In the genomic region with DNA sequence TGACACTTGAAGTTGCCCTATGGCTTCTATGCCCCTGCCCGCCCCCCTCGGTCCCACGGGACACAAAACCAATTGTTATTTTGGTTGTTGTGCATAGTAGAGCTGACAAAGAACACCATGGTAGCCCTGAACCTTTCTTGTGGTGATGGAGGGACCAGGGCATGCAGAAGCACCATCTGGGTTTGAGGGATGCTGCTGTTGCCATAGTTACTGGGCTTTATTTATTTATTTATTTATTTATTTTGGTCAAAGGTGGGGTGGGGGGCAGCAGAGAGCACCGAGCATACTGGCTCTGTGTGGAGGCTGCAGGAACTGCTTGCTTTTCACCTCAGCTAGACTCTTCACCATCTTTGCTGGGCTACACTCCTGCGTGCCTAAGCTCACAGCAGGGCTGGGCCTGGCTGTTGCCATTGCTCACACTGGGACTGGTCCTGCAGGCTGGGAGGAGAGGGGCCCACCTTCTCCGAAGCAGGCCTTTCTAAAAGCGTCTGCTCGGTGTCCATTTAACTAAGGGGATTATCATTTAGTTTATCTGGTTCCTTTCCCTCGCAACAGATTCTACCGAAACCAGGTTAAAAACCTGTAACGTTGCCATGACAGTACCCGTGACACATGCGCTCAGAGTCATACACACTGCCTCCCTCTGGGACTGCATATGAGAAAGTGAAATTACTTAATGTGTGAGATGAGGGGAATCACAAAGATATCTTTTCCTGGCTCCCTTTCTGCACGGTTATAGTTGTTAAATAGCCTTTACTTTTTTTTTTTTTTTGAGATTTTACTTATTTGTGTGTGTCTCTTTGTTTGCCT, we compare ENCODE assay signal across 11 mouse cellular contexts.
DNase-seq lines count a peak whose midpoint lies in the region; ATAC-seq lines count a peak whose summit lies in the region.
"Had no signal": no experiment of that assay in that cellular context is flagged by ENCODE, and none has a peak within 500 bp of the region (broad histone marks: within the 10 kb centered on the region; RNA-seq: fewer than 3 reads in every experiment).

No protein-coding gene starts in this region.

- intact Hi-C loops in heart, postnatal 36 days (cut with DNase I): no loop called here

- H3K27me3 ChIP-seq in heart, embryonic 15.5 days: no peaks in the 10 kb centered on the region
- no peaks in the 10 kb centered on the region for H3K27me3 ChIP-seq in embryonic facial prominence, embryonic 12.5 days
- H3K27me3 ChIP-seq in hindbrain, embryonic 12.5 days: no peaks in the 10 kb centered on the region
- H3K27me3 ChIP-seq in midbrain, embryonic 13.5 days: no peaks in the 10 kb centered on the region
- H3K27me3 ChIP-seq: CH12.LX; limb, embryonic 15.5 days had no signal

- H3K27ac ChIP-seq in heart, embryonic 15.5 days: peak overlapping the region; percentile 84
- no peak overlapping the region for H3K27ac ChIP-seq in embryonic facial prominence, embryonic 12.5 days
- peak overlapping the region; percentile 64; the same call in 1 of the 2 replicates for H3K27ac ChIP-seq in hindbrain, embryonic 12.5 days
- peak overlapping the region; percentile 68 for H3K27ac ChIP-seq in midbrain, embryonic 13.5 days
- H3K27ac ChIP-seq: limb, embryonic 15.5 days had no signal

- H3K9ac ChIP-seq in heart, embryonic 15.5 days: no peak overlapping the region
- H3K9ac ChIP-seq in embryonic facial prominence, embryonic 12.5 days: no peak overlapping the region
- no peak overlapping the region; the same call in 1 of the 2 replicates for H3K9ac ChIP-seq in hindbrain, embryonic 12.5 days
- no peak overlapping the region for H3K9ac ChIP-seq in midbrain, embryonic 13.5 days (replicated peaks)
- H3K9ac ChIP-seq: limb, embryonic 15.5 days had no signal

- no peak for ATAC-seq in heart, embryonic 15.5 days (replicated peaks; ENCODE audit: insufficient number of reproducible peaks, insufficient read depth, low FRiP score, low read depth)
- 0 out of 2 replicates have a peak, but pooled peaks have one; percentile 35 for ATAC-seq in embryonic facial prominence, embryonic 12.5 days (ENCODE audit: insufficient number of reproducible peaks, insufficient read depth, low FRiP score, low TSS enrichment)
- ATAC-seq in hindbrain, embryonic 12.5 days (ENCODE audit: low FRiP score): peak; percentile 27; the same call in 1 of the 2 replicates
- peak; percentile 73 for ATAC-seq in midbrain, embryonic 13.5 days
- no peak for ATAC-seq in monocyte, adult 5-6 weeks (replicated peaks; ENCODE audit: insufficient number of reproducible peaks, low FRiP score, low TSS enrichment, poor library complexity, severe bottlenecking)

- no peak overlapping the region for H3K4me3 ChIP-seq in heart, embryonic 15.5 days
- no peak overlapping the region for H3K4me3 ChIP-seq in embryonic facial prominence, embryonic 12.5 days
- H3K4me3 ChIP-seq in hindbrain, embryonic 12.5 days: no peak overlapping the region
- H3K4me3 ChIP-seq in midbrain, embryonic 13.5 days (replicated peaks): no peak overlapping the region
- H3K4me3 ChIP-seq: limb, embryonic 15.5 days; myocyte had no signal

- H3K4me2 ChIP-seq in heart, embryonic 15.5 days: peak overlapping the region; percentile 49; the same call in 1 of the 2 replicates
- H3K4me2 ChIP-seq in embryonic facial prominence, embryonic 12.5 days (replicated peaks): no peak overlapping the region
- H3K4me2 ChIP-seq in hindbrain, embryonic 12.5 days (replicated peaks): no peak overlapping the region
- H3K4me2 ChIP-seq in midbrain, embryonic 13.5 days (replicated peaks): no peak overlapping the region
- H3K4me2 ChIP-seq: limb, embryonic 15.5 days had no signal

- no peaks in the 10 kb centered on the region for H3K9me3 ChIP-seq in heart, embryonic 15.5 days (replicated peaks)
- H3K9me3 ChIP-seq in embryonic facial prominence, embryonic 12.5 days: no peaks in the 10 kb centered on the region
- no peaks in the 10 kb centered on the region for H3K9me3 ChIP-seq in hindbrain, embryonic 12.5 days (replicated peaks)
- H3K9me3 ChIP-seq in midbrain, embryonic 13.5 days: no peaks in the 10 kb centered on the region
- H3K9me3 ChIP-seq: limb, embryonic 15.5 days had no signal

- WGBS in heart, embryonic 15.5 days: 73% methylated on average over 14 of the region's 14 CpGs
- WGBS in embryonic facial prominence, embryonic 12.5 days: 71% methylated on average over 14 of the region's 14 CpGs
- WGBS in hindbrain, embryonic 12.5 days: 63% methylated on average over 14 of the region's 14 CpGs
- WGBS in midbrain, embryonic 13.5 days: 38% methylated on average over 14 of the region's 14 CpGs

- peaks cover 66% of the 10 kb centered on the region for H3K4me1 ChIP-seq in heart, embryonic 15.5 days (replicated peaks)
- H3K4me1 ChIP-seq in embryonic facial prominence, embryonic 12.5 days: peaks cover 3% of the 10 kb centered on the region; the same call in 1 of the 2 replicates
- H3K4me1 ChIP-seq in hindbrain, embryonic 12.5 days: peaks cover 40% of the 10 kb centered on the region
- peaks cover 49% of the 10 kb centered on the region for H3K4me1 ChIP-seq in midbrain, embryonic 13.5 days (replicated peaks)

- DNase-seq in heart, postnatal 36 days: no peak
- DNase-seq in frontal cortex, postnatal 10 days (ENCODE audit: low spot score in 2 of 2): no peak
- no peak for DNase-seq in layer of hippocampus, adult 8-10 months (ENCODE audit: low spot score in 2 of 2)

- no peaks in the 10 kb centered on the region for H3K36me3 ChIP-seq in heart, embryonic 15.5 days
- H3K36me3 ChIP-seq in embryonic facial prominence, embryonic 12.5 days: no peaks in the 10 kb centered on the region
- no peaks in the 10 kb centered on the region for H3K36me3 ChIP-seq in hindbrain, embryonic 12.5 days
- no peaks in the 10 kb centered on the region for H3K36me3 ChIP-seq in midbrain, embryonic 13.5 days
- H3K36me3 ChIP-seq: limb, embryonic 15.5 days had no signal

Comparison
In these comparisons a context has a peak if more than half of its experiments do, and no peak if none do; other contexts are left out.
1. ATAC-seq: peak in embryonic facial prominence, embryonic 12.5 days (single experiment), hindbrain, embryonic 12.5 days (single experiment) and midbrain, embryonic 13.5 days (single experiment); none in heart, embryonic 15.5 days (single experiment) and monocyte, adult 5-6 weeks (single experiment).